Mouse (Mus musculus) stomach, embryonic 16.5 days (tissue): ENCODE measurements at regions not wholly inside any gene's neighbourhood (a gene's known extent, or its start where the extent isn't known, plus 50 kb on each side); places are given as distances from the start of the nearest gene placed in this dataset.

Experiments
- ATAC-seq: fragments of 200-750 bp; cut with Nextera tagmentation; 2 replicates; pipeline ENCODE4 v1.8.0; 2017; ENCODE audit warnings: moderate number of reproducible peaks, moderate TSS enrichment; ENCODE audit not compliant: insufficient read depth, low FRiP score
- H3K27ac ChIP-seq: fragments of 300-500 bp; sonication (generic); 2 replicates; pipeline ENCODE4 v1.5.1; 2014; ENCODE audit warnings: low read length
- H3K27me3 ChIP-seq: fragments of 300-500 bp; sonication (generic); 2 replicates; pipeline ENCODE4 v1.6.1; 2014; ENCODE audit warnings: low read length, control low read depth, mixed read lengths; ENCODE audit not compliant: control insufficient read depth, insufficient read depth
- H3K36me3 ChIP-seq: fragments of 300-500 bp; sonication (generic); 2 replicates; pipeline ENCODE4 v1.6.1; 2014; ENCODE audit warnings: low read length; ENCODE audit not compliant: control insufficient read depth, insufficient read depth
- H3K4me1 ChIP-seq: fragments of 300-500 bp; sonication (generic); 2 replicates; pipeline ENCODE4 v1.6.1; 2014; ENCODE audit warnings: low read length, control low read depth, mixed read lengths; ENCODE audit not compliant: control insufficient read depth, insufficient read depth
- H3K4me2 ChIP-seq: fragments of 300-500 bp; sonication (generic); 2 replicates; pipeline ENCODE4 v1.6.1; 2014; ENCODE audit warnings: low read depth, low read length, mixed read lengths
- H3K4me3 ChIP-seq: fragments of 300-500 bp; sonication (generic); replicated peaks from 2 replicates; pipeline ENCODE4 v1.5.1; 2014; ENCODE audit warnings: mild to moderate bottlenecking, low read length
- H3K9ac ChIP-seq: fragments of 300-500 bp; sonication (generic); 2 replicates; pipeline ENCODE4 v1.6.1; 2014; ENCODE audit warnings: low read length
- H3K9me3 ChIP-seq: fragments of 300-500 bp; sonication (generic); replicated peaks from 2 replicates; pipeline ENCODE4 v1.6.1; 2016; ENCODE audit warnings: low read length, control low read depth; ENCODE audit not compliant: control insufficient read depth
- WGBS: fragments of 180-500 bp; shearing (Covaris S2); extraction: QIAGEN DNeasy Blood & Tissue Kit; methylation state at CpG from one replicate; pipeline ENCODE4 v1.1.7; 2014; 5-methylcytosine and 5-hydroxymethylcytosine counted together

GRCm38 (mm10) chr10:45986341-45986740, 408.7 kb downstream of the Hace1 start:
- no peaks in the 10 kb centered on the region for H3K27me3 ChIP-seq
- ATAC-seq: no peak
- no peak overlapping the region for H3K9ac ChIP-seq
- H3K4me2 ChIP-seq: no peak overlapping the region
- H3K36me3 ChIP-seq: no peaks in the 10 kb centered on the region
- 81% methylated on average over 2 of the region's 2 CpGs for WGBS
- H3K4me1 ChIP-seq: no peaks in the 10 kb centered on the region
- no peak overlapping the region for H3K27ac ChIP-seq
- no peak overlapping the region for H3K4me3 ChIP-seq
- H3K9me3 ChIP-seq: no peaks in the 10 kb centered on the region

DNA sequence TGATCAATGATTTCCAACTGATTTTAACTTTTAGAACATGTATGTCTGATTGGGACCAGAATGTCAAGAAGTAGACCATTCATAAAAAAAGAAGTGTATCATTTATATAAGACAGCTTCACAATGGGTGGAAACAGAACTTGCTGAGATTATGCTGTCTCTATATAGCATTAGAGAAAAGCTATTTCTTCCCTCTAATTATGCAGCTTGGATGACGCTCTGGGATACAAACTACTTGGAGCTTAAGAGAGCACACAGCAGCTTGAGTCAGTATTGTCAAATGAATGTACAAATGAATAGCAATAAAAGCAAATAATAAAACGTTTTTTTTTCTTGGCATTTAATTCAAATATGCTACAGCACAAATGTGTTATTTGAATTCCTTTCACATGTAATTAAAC, 428.7 kb downstream of the Hace1 start:
- Histone ChIP-seq H3K27me3 (no peaks in the 10 kb centered on the region), H3K9ac (no peak overlapping the region), H3K27ac (no peak overlapping the region), H3K4me1 (no peaks in the 10 kb centered on the region), H3K9me3 (no peaks in the 10 kb centered on the region), H3K36me3 (no peaks in the 10 kb centered on the region), H3K4me3 (no peak overlapping the region), H3K4me2 (no peak overlapping the region)
- no peak for ATAC-seq
- WGBS: 54% methylated on average over 2 of the region's 2 CpGs

GRCm38 (mm10) chr10:46011916-46012596, 434.4 kb downstream of the Hace1 start:
- H3K27me3 ChIP-seq: no peaks in the 10 kb centered on the region
- WGBS: 18% methylated on average over 12 of the region's 12 CpGs
- no peak overlapping the region for H3K4me3 ChIP-seq
- H3K4me2 ChIP-seq: no peak overlapping the region
- no peaks in the 10 kb centered on the region for H3K9me3 ChIP-seq
- H3K36me3 ChIP-seq: no peaks in the 10 kb centered on the region
- H3K9ac ChIP-seq: no peak overlapping the region
- ATAC-seq: no peak
- H3K27ac ChIP-seq: no peak overlapping the region
- H3K4me1 ChIP-seq: no peaks in the 10 kb centered on the region

- H3K27me3 ChIP-seq: no peaks in the 10 kb centered on the region
- no peak overlapping the region for H3K27ac ChIP-seq
- ATAC-seq: no peak
- no peaks in the 10 kb centered on the region for H3K36me3 ChIP-seq
- no peaks in the 10 kb centered on the region for H3K4me1 ChIP-seq
- H3K4me2 ChIP-seq: no peak overlapping the region
- WGBS: 67% methylated on average over 6 of the region's 6 CpGs
- H3K9me3 ChIP-seq: no peaks in the 10 kb centered on the region
- no peak overlapping the region for H3K4me3 ChIP-seq
- H3K9ac ChIP-seq: no peak overlapping the region
Observed at GRCm38 (mm10) chr10:46012599-46012998, 435.0 kb downstream of the Hace1 start.

DNA sequence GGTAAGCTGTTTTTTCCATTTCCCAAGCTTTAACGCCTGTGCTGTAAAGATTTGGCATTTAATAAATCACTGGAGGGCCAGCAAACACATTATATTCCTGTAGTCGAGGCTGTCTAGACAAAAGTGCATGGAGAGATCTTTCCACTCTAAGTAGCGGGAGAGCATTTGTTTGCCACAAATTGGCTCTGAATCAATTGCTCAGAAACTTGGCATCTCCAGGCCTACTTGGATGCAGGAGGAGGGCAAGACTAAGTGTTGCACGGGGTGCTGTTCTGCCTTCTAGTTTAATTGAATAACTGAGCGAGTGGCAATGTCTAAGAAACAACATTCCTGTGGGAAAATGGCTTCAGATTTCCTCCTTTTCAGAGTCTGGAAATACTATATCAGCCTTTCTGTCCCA, 438.7 kb downstream of the Hace1 start:
- WGBS: 48% methylated on average over 5 of the region's 5 CpGs
- Histone ChIP-seq H3K36me3 (no peaks in the 10 kb centered on the region), H3K9ac (no peak overlapping the region), H3K4me2 (no peak overlapping the region), H3K27ac (no peak overlapping the region), H3K4me1 (no peaks in the 10 kb centered on the region), H3K4me3 (no peak overlapping the region), H3K9me3 (no peaks in the 10 kb centered on the region), H3K27me3 (no peaks in the 10 kb centered on the region)
- no peak for ATAC-seq

DNA sequence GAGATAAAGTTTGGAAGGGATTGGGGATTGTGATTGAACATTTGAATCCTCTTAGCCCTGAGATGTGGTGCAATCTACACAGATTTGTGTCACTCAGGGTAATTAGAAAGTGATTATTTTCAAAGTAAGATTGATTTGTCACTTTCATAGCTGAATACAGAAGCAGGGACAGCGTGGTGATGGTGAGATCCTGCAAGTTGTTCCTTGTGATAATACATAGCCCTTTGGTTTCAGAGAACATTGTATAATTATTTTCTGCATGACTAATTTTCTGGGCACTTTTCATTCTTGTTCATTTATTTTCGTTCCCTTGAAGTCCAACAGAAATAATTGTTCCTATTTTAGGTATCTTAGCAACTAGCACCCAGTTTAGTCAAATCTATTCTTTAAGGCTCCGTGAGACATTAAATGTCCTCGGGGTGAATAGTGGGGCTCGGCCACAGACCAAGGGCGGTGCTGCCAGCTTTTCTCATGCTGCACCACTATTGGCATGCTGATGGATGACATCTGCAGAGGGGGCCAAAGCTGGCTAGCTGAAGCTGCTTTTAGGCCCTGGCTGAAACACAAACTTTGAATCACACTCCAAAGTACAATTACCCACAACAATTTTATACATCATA, 468.0 kb downstream of the Hace1 start:
- Histone ChIP-seq H3K4me1 (peaks cover 4% of the 10 kb centered on the region; the same call in 1 of the 2 replicates), H3K27ac (no peak overlapping the region), H3K9me3 (no peaks in the 10 kb centered on the region), H3K27me3 (no peaks in the 10 kb centered on the region), H3K4me2 (no peak overlapping the region), H3K9ac (no peak overlapping the region), H3K36me3 (no peaks in the 10 kb centered on the region), H3K4me3 (no peak overlapping the region)
- 51% methylated on average over 6 of the region's 6 CpGs for WGBS
- ATAC-seq: no peak

- Histone ChIP-seq H3K9me3 (no peaks in the 10 kb centered on the region), H3K9ac (no peak overlapping the region), H3K27ac (no peak overlapping the region), H3K4me2 (no peak overlapping the region), H3K36me3 (no peaks in the 10 kb centered on the region), H3K4me1 (peaks cover 4% of the 10 kb centered on the region; the same call in 1 of the 2 replicates), H3K4me3 (no peak overlapping the region), H3K27me3 (no peaks in the 10 kb centered on the region)
- ATAC-seq: no peak
Observed at GRCm38 (mm10) chr10:46046094-46046749, 468.6 kb downstream of the Hace1 start.

DNA sequence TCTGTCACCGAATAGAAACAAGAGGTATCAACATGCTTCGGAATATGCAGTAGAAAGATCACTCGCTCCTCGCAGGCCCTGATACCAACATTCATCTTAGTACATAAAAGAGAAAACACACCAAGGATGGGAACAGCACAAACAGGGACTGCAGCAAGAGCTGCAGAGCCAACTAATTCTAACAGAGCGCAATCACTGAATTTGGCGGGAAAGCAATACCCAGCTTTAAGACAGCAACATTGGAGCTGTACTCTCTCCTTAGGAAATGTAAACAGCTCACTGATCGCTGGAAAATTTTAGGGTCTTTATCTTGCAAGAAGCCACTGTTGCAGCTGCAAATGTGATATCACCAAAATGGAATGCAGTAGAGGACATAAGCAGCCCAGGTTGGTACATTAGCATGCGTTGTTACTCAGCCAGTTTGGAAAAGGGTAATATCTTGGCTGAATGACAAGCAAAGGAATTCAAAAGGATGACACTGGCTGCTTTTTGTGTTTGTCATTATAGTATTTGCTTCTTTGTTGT, 469.3 kb downstream of the Hace1 start:
- WGBS: 57% methylated on average over 8 of the region's 8 CpGs
- ATAC-seq: no peak

GRCm38 (mm10) chr10:46047591-46047990, 470.0 kb downstream of the Hace1 start:
- no peak overlapping the region for H3K4me3 ChIP-seq
- H3K27me3 ChIP-seq: no peaks in the 10 kb centered on the region
- H3K9ac ChIP-seq: no peak overlapping the region
- H3K27ac ChIP-seq: no peak overlapping the region
- no peaks in the 10 kb centered on the region for H3K9me3 ChIP-seq
- no peak for ATAC-seq
- H3K4me2 ChIP-seq: no peak overlapping the region
- H3K4me1 ChIP-seq: peaks cover 4% of the 10 kb centered on the region; the same call in 1 of the 2 replicates
- H3K36me3 ChIP-seq: no peaks in the 10 kb centered on the region
- 67% methylated on average over 4 of the region's 4 CpGs for WGBS

More for the DNA sequence above, 469.3 kb downstream of the Hace1 start:
- Histone ChIP-seq H3K4me2 (no peak overlapping the region), H3K36me3 (no peaks in the 10 kb centered on the region), H3K4me1 (peaks cover 4% of the 10 kb centered on the region; the same call in 1 of the 2 replicates), H3K27ac (no peak overlapping the region), H3K9me3 (no peaks in the 10 kb centered on the region), H3K9ac (no peak overlapping the region), H3K4me3 (no peak overlapping the region), H3K27me3 (no peaks in the 10 kb centered on the region)
